Mouse (Mus musculus): ENCODE data around the gene Rassf7. TPM values are rescaled to one million over a fixed set of nuclear protein-coding genes. Genes with fewer than 3 reads are reported as not detected.
A peak's percentile ranks its signal among the peaks of the same experiment; 100 is the strongest.

The Rassf7 gene
- polyA plus RNA-seq (2016; fragmentation: Nextera tagmentation; extraction: Ambion mirVana): 35.4 and 38.5 TPM in 2 replicates

DNA sequence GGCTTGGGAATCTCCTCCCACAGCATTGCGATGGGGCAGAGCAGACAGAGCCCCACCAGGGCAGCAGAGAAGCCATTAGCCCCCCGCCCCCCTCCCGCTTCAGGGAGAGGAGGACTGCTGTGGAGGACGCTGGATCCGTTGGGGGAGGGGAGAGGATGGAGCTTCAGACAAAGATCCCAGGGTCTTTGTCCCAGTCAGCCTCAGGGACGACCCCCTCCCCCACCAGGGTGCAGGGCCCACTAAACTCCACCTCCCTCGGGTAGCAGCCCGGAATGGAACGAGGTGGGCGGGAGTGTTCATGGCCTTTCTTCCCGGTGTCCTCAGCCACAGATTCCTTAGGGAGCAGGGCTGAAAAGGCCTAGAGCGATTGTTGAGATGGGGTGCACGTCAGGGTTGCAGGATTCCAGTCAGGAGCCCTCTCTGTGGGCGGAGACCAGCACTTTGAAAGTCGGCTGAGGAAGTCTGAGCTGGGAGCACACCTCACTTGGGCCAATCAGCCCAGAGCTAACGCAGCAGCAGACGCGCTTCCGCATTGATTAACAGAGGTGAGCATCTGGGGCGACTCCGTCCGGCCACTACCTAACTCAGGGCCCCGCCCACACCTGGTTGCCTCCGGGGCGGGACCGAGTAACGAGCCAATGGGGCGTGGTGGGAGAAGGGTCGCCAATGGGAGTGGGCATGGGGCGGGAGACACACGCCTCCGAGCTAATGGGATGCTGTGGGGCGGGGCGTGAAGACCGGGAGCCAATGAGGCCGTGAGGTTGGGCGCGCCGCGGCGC lies at the start of gene Rassf7:
Gene Rassf7, plus strand, starts transcription at position 760 of the 779 bp plus-strand sequence.
- H3K27ac ChIP-seq: peak within 1 kb of the TSS; percentile 95
- H3K9me3 ChIP-seq: no peaks in the 10 kb centered on the region
- H3K27me3 ChIP-seq: no peaks in the 10 kb centered on the region
- ATAC-seq (ENCODE audit: low FRiP score): peak; percentile 97
- WGBS: under 1% methylated on average over 41 of the region's 41 CpGs
- H3K9ac ChIP-seq: peak within 1 kb of the TSS; percentile 75
- H3K36me3 ChIP-seq (replicated peaks): peaks cover 25% of the 10 kb centered on the region
- H3K4me2 ChIP-seq: peak within 1 kb of the TSS; percentile 96
- peaks cover 27% of the 10 kb centered on the region for H3K4me1 ChIP-seq
- H3K4me3 ChIP-seq (replicated peaks): peak within 1 kb of the TSS; percentile 69

DNA sequence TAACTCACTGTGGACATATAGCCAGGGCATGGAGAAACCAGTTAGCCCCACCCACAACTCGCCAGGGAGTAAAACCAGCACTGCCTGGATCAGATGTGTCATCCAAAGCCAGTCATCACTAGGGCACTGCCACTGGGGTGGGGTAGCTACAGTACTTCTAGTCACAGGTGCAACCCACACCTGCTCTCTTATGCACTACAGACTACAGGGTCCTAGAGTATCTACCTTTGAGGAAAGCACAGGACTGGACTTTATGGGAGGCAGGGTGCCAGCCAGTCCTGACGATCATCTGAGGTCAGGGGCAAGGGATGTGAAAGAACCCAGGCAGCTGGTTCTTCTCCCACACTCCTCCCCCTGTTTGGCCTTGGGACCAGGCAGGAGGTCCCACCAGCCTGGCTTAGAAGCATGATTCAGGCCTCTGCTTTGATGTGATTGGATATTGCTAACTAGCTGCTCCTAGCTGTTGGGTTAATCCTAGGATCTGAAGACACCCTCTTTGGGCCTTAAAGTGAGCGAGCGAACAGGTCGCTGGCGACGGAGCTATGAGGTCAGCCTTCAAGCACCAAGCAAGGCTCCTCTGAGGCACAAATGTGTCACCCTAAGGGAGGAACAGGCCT lies 47.7 kb upstream of the Rassf7 start:
- H3K9ac ChIP-seq: peak overlapping the region; percentile 51
- 0 out of 2 replicates have a peak overlapping the region, but pooled peaks have one; percentile 36 for H3K27ac ChIP-seq
- no peak for ATAC-seq (ENCODE audit: low FRiP score)
- no peaks in the 10 kb centered on the region for H3K9me3 ChIP-seq
- H3K4me3 ChIP-seq (replicated peaks): peak overlapping the region; percentile 39
- H3K4me1 ChIP-seq: peaks cover 18% of the 10 kb centered on the region
- 16% methylated on average over 7 of the region's 7 CpGs for WGBS
- H3K4me2 ChIP-seq: peak overlapping the region; percentile 57
- peaks cover 17% of the 10 kb centered on the region for H3K36me3 ChIP-seq (replicated peaks)
- H3K27me3 ChIP-seq: 0 out of 2 replicates have a peak, but pooled peaks cover 7% of the 10 kb centered on the region

DNA sequence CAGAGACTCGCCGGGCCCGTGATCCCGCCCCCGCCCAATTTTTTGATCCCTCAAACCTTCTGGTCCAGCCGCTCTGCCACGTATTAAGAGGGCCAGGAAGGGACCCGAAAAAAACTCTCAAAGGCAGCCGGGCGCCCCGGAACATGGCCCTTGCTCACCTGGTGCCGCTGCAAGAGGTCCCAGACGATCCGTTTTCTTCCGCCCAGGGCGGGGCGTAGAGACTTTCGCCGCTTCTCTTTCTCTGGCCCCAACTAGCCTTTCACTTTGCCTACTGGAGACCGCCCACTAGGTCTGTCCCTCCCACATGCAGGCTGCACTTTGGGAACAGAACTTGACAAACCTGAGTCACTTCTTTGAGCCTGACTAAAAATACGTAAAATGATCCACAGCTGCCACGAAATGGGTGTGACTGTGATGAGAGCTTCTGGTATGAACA lies 47.1 kb upstream of the Rassf7 start:
- 0 out of 2 replicates have a peak, but pooled peaks cover 7% of the 10 kb centered on the region for H3K27me3 ChIP-seq
- H3K27ac ChIP-seq: 0 out of 2 replicates have a peak overlapping the region, but pooled peaks have one; percentile 36
- ATAC-seq (ENCODE audit: low FRiP score): no peak
- peaks cover 22% of the 10 kb centered on the region for H3K4me1 ChIP-seq
- 4% methylated on average over 22 of the region's 22 CpGs for WGBS
- H3K9me3 ChIP-seq: no peaks in the 10 kb centered on the region
- H3K4me2 ChIP-seq: peak overlapping the region; percentile 57
- H3K9ac ChIP-seq: peak overlapping the region; percentile 51; the same call in 1 of the 2 replicates
- H3K36me3 ChIP-seq (replicated peaks): peaks cover 13% of the 10 kb centered on the region; the same call in 1 of the 2 replicates
- H3K4me3 ChIP-seq (replicated peaks): peak overlapping the region; percentile 39

DNA sequence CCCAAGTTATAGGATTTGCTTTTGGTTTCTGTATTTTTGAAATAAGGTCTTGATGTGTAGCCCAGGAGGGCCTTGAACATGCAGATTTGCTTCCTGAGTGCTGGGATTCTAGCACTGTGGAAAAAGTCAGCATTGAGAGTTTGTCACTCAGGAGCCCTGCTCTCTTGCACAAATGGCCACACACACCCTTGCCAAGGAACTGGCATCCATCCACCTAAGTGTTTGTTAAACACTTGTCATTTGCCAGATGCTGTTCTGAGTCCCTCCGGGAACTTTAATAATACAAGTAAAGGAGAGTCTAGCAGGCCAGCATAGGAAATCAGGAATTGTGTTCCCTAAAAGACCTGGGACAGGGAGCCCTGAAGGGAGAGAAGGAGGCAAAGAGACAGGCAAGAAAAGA lies 46.4 kb upstream of the Rassf7 start:
- WGBS: 79% methylated on average over 1 of the region's 1 CpGs
- 0 out of 2 replicates have a peak, but pooled peaks cover 6% of the 10 kb centered on the region for H3K36me3 ChIP-seq (replicated peaks)
- no peak overlapping the region for H3K4me3 ChIP-seq (replicated peaks)
- ATAC-seq (ENCODE audit: low FRiP score): no peak
- H3K9ac ChIP-seq: no peak overlapping the region
- no peaks in the 10 kb centered on the region for H3K9me3 ChIP-seq
- H3K4me2 ChIP-seq: no peak overlapping the region
- H3K4me1 ChIP-seq: peaks cover 22% of the 10 kb centered on the region
- H3K27me3 ChIP-seq: 0 out of 2 replicates have a peak, but pooled peaks cover 7% of the 10 kb centered on the region
- H3K27ac ChIP-seq: no peak overlapping the region

DNA sequence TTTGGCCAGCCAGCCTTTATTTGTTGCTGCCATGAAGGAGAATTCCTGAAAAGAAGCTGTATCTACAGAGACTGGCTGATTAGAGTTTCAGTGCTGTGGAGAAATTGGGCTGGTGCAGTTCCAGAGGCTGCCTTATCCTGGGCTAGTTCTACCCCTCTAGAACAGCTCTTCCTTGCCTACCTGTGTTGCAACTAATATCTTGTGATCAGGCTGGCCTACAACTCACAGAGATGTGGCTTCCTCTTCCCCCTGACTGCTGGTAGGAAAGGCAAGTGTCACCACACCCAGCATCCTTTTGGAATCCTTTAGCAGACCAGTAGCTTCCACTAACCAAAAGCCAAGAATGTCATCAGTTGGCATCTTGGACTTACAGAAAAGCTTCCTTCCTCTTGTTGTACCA lies 45.8 kb upstream of the Rassf7 start:
- Histone ChIP-seq H3K9me3 (no peaks in the 10 kb centered on the region), H3K4me3 (replicated peaks) (no peak overlapping the region), H3K27ac (no peak overlapping the region), H3K4me2 (no peak overlapping the region), H3K36me3 (replicated peaks) (0 out of 2 replicates have a peak, but pooled peaks cover 6% of the 10 kb centered on the region), H3K9ac (no peak overlapping the region), H3K4me1 (peaks cover 22% of the 10 kb centered on the region), H3K27me3 (0 out of 2 replicates have a peak, but pooled peaks cover 7% of the 10 kb centered on the region)
- no peak for ATAC-seq (ENCODE audit: low FRiP score)

DNA sequence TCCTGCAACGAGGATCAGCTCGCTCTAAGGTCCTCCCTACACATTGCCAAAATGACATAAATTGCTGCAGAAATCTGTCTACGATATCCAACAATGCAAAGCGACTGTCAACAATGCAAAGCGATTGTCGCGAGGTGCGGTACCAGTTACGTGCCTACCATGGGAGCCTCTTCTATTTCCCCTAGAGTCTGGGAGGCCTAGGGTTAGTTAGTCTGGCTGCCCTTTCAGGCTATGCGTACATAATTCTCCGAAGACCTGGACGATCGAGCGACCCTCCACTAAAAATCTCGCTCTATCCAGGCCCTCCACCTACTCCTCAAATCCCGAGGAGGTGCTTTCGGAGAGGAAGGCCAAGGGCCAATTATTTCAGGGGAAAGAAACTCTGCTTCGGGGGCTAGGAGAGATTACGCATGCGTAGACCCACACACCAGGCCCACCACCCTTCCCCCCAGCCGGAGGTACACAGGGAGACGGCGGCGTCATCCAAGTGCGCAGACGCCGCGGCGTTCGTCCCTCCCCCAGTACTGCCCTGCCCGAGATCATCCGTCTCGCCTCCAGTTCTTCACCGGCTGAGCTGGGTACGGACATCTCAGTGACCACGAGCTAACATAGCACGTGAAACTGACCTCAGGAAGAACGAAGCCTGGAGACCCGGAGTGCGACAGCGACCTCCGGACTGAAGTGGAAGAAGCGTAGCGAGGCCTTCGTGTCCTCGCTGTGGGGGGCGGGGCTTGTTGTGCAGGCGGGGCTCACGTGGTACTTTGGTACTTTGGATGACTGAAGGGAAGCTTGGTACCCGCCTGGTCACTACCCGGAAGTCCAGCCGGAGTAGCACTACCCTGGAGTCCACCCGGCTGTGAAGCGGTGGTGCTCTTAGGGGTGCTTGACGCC lies 43.3 kb upstream of the Rassf7 start, which contains the start of gene Rnh1:
Gene Rnh1, minus strand, starts transcription at position 742 of the 891 bp plus-strand sequence.
- Histone ChIP-seq H3K4me2 (peak within 1 kb of the TSS; percentile 62), H3K9me3 (no peaks in the 10 kb centered on the region), H3K4me3 (replicated peaks) (peak within 1 kb of the TSS; percentile 54), H3K4me1 (peaks cover 22% of the 10 kb centered on the region), H3K36me3 (replicated peaks) (no peaks in the 10 kb centered on the region), H3K27me3 (0 out of 2 replicates have a peak, but pooled peaks cover 7% of the 10 kb centered on the region), H3K9ac (peak within 1 kb of the TSS; percentile 69), H3K27ac (peak within 1 kb of the TSS; percentile 93)
- peak; percentile 98 for ATAC-seq (ENCODE audit: low FRiP score)
- 3% methylated on average over 55 of the region's 55 CpGs for WGBS

DNA sequence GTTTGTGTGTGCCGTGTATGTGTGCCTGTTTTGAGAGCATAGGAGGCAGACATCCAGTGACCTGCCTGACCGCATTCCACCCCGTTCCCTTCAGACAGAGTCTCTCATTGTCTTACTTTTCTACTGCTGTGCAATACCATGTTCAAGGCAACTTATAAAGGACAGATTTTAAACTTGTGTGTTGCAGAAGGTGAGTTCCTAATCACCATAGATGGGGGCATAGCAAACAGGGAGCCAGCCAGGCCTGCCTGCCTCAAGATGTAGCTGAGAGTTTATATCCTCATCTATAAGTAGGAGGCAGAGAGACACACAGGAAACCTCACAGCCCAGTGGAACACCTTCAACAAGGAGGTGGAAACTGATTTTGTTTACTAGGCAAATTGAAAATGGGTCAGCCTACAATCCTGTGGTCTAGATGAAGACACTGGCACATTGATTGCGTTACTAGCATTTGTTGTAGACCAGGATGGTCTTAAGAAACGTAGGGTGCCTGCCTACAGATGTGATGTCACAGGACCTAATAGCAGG lies 42.3 kb upstream of the Rassf7 start:
- no peak for ATAC-seq (ENCODE audit: low FRiP score)
- 93% methylated on average over 5 of the region's 5 CpGs for WGBS
- Histone ChIP-seq H3K4me2 (peak overlapping the region; percentile 62), H3K36me3 (replicated peaks) (no peaks in the 10 kb centered on the region), H3K9me3 (no peaks in the 10 kb centered on the region), H3K9ac (no peak overlapping the region; the same call in 1 of the 2 replicates), H3K4me1 (peaks cover 14% of the 10 kb centered on the region), H3K27ac (no peak overlapping the region), H3K27me3 (0 out of 2 replicates have a peak, but pooled peaks cover 3% of the 10 kb centered on the region), H3K4me3 (replicated peaks) (peak overlapping the region; percentile 54)

DNA sequence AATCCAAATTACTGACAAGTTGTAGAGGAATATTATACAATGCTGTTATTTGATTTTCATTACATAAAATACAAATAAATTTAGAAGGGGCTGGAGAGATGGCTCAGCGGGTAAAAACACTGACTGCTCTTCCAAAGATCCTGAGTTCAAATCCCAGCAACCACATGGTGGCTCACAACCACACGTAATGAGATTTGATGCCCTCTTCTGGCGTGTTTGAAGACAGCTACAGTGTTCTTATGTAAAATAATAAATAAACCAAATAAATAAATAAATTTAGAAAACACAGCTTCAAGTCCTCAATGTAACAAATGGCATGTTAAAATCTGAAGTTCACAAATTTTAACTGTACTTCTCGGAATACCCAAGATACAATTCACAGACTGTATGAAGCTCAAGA lies 40.6 kb upstream of the Rassf7 start:
- no peaks in the 10 kb centered on the region for H3K36me3 ChIP-seq (replicated peaks)
- H3K27me3 ChIP-seq: peaks cover 4% of the 10 kb centered on the region; the same call in 1 of the 2 replicates
- H3K4me2 ChIP-seq: no peak overlapping the region
- H3K4me3 ChIP-seq (replicated peaks): no peak overlapping the region
- no peak overlapping the region for H3K9ac ChIP-seq
- peaks cover 7% of the 10 kb centered on the region; the same call in 1 of the 2 replicates for H3K4me1 ChIP-seq
- no peak overlapping the region for H3K27ac ChIP-seq
- 87% methylated on average over 4 of the region's 4 CpGs for WGBS
- no peak for ATAC-seq (ENCODE audit: low FRiP score)
- H3K9me3 ChIP-seq: no peaks in the 10 kb centered on the region

DNA sequence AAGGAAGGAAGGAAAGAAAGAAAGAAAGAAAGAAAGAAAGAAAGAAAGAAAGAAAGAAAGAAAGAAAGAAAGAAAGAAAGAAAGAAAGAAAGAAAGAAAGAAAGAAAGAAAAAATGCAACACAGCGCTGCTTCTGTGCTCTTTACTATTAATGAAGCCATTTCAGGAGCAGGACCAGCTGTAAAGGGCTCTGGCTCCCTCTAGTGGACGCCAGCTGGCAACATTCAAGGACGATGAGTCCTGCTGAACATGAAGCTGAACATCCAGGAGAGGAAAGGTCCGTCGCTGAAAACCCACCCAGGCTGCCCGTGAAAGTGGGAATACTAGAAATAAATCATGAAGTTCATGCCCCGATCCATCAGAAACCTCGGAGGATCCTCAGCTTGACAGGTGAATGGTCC lies 39.5 kb upstream of the Rassf7 start:
- peaks cover 7% of the 10 kb centered on the region; the same call in 1 of the 2 replicates for H3K4me1 ChIP-seq
- H3K36me3 ChIP-seq (replicated peaks): no peaks in the 10 kb centered on the region
- no peak overlapping the region for H3K27ac ChIP-seq
- H3K4me3 ChIP-seq (replicated peaks): no peak overlapping the region
- 3% methylated on average over 8 of the region's 8 CpGs for WGBS
- H3K9me3 ChIP-seq: no peaks in the 10 kb centered on the region
- peaks cover 4% of the 10 kb centered on the region; the same call in 1 of the 2 replicates for H3K27me3 ChIP-seq
- H3K4me2 ChIP-seq: no peak overlapping the region
- no peak for ATAC-seq (ENCODE audit: low FRiP score)
- H3K9ac ChIP-seq: no peak overlapping the region

DNA sequence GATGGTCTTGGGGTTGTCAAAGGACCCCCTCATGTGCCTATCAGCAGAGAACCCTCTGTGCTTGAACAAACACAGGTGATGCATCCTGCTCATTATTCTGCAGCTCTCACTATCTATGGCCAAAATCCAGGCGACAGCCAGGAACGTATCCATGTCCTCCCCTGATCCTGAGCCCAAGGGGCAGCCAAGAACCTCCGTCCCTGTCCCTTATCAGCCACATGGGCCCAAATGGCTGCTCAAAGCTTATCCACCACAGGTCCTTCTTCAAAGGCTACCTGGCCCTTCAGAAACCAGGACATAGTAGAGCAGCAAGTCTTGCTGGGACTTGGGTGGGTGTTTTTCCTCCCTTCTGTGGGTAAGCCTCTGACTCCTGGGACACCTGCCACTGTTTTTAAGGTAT lies 27.5 kb upstream of the Rassf7 start:
- Histone ChIP-seq H3K36me3 (replicated peaks) (peaks cover 38% of the 10 kb centered on the region), H3K4me3 (replicated peaks) (no peak overlapping the region), H3K27ac (no peak overlapping the region), H3K4me1 (peaks cover 17% of the 10 kb centered on the region), H3K27me3 (no peaks in the 10 kb centered on the region), H3K4me2 (no peak overlapping the region), H3K9me3 (no peaks in the 10 kb centered on the region), H3K9ac (no peak overlapping the region)
- 89% methylated on average over 3 of the region's 3 CpGs for WGBS
- no peak for ATAC-seq (ENCODE audit: low FRiP score)

DNA sequence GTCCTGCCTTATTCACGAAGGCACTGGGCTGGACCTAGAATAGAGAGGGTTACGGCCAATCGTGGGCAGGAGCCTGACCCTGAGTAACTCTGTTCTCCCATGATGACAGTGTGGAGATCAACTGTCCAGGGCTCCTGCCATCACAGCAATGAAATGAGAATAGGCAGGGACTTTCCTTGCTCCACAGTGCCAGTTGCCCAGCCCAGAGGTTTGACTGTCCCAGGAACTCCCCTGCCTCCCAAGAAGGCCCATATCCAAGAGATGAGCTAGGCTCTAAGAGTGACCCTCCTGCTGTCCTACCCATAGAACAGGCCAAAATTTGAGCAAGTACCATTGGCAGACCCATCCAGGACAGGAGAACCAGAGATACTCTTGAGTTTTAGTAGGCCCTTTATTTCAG lies 26.9 kb upstream of the Rassf7 start:
- no peak overlapping the region for H3K4me3 ChIP-seq (replicated peaks)
- no peak overlapping the region for H3K4me2 ChIP-seq
- no peak for ATAC-seq (ENCODE audit: low FRiP score)
- H3K36me3 ChIP-seq (replicated peaks): peaks cover 38% of the 10 kb centered on the region
- no peaks in the 10 kb centered on the region for H3K27me3 ChIP-seq
- H3K9me3 ChIP-seq: no peaks in the 10 kb centered on the region
- no peak overlapping the region for H3K9ac ChIP-seq
- 90% methylated on average over 3 of the region's 3 CpGs for WGBS
- no peak overlapping the region for H3K27ac ChIP-seq
- peaks cover 19% of the 10 kb centered on the region for H3K4me1 ChIP-seq
